Mouse (Mus musculus): ENCODE data around the gene Ssh3.

GRCm38 (mm10) chr19:4227894-4228678, 40.9 kb downstream of the Ssh3 start:
- TF ChIP-seq POLR2A (IDR thresholded peaks at IDR 0.05; ENCODE audit: borderline replicate concordance, extremely low read depth, low read depth, low read length), result no peak
- peak; percentile 76 for TF ChIP-seq CTCF (IDR thresholded peaks at IDR 0.05; ENCODE audit: insufficient read depth, low read length)
